Mouse (Mus musculus): ENCODE results near the gene Gm6904. TPM values are rescaled to one million over a fixed set of nuclear protein-coding genes. Genes with fewer than 3 reads are reported as not detected.

Gm6904 gene
- polyA plus RNA-seq, 1 experiment from 2014 or later = not detected

GRCm38 (mm10) chr14:59200711-59201603 is 59.1 kb downstream of the Gm6904 start, which contains the start of gene Rcbtb1:
Gene Rcbtb1 (plus strand): TSS chr14:59201209.
- Histone ChIP-seq H3K4me2 (ENCODE audit: low read length) (peak within 1 kb of the TSS; percentile 83), H3K36me3 (ENCODE audit: control insufficient read depth, insufficient read depth, low read length) (no peaks in the 10 kb centered on the region), H3K9me3 (ENCODE audit: control insufficient read depth, low read length) (no peaks in the 10 kb centered on the region), H3K27ac (ENCODE audit: low read depth) (peak within 1 kb of the TSS; percentile 92), H3K9ac (ENCODE audit: low read length) (peak within 1 kb of the TSS; percentile 76), H3K27me3 (replicated peaks; ENCODE audit: control insufficient read depth, insufficient read depth, low read length) (no peaks in the 10 kb centered on the region), H3K4me3 (ENCODE audit: low read depth, low read length) (peak within 1 kb of the TSS; percentile 57), H3K4me1 (replicated peaks; ENCODE audit: control insufficient read depth, insufficient read depth, low read length) (peaks cover 23% of the 10 kb centered on the region)
- DNase-seq (ENCODE audit: low spot score) = peak; percentile 94
- WGBS = under 1% methylated on average over 82 of the region's 96 CpGs
- peak; percentile 96 for ATAC-seq (replicated peaks; ENCODE audit: low FRiP score, low TSS enrichment, low read depth)

Other genes with a start within 250 kb of the Gm6904 start
- not detected in 2 replicates for gene 1700129C05Rik, start 117.3 kb downstream of the Gm6904 start, polyA plus RNA-seq (2014; fragmentation: Nextera tagmentation; extraction: Ambion mirVana)
- not detected in 2 replicates for gene Gm5142, start 81.5 kb downstream of the Gm6904 start, polyA plus RNA-seq (2014; fragmentation: Nextera tagmentation; extraction: Ambion mirVana)
- 69.3 and 76.2 TPM in 2 replicates for gene Rcbtb1, start 59.0 kb downstream of the Gm6904 start, polyA plus RNA-seq (2014; fragmentation: Nextera tagmentation; extraction: Ambion mirVana)
- 0.13 TPM in 1 of 2 replicates, not detected in the other for gene Phf11a, start 37.3 kb upstream of the Gm6904 start, polyA plus RNA-seq (2014; fragmentation: Nextera tagmentation; extraction: Ambion mirVana)
- gene Phf11b, start 81.1 kb upstream of the Gm6904 start, polyA plus RNA-seq (2014; fragmentation: Nextera tagmentation; extraction: Ambion mirVana) = 0.96 and 1.0 TPM in 2 replicates
- 2.4 and 3.1 TPM in 2 replicates for gene Phf11d, start 105.3 kb upstream of the Gm6904 start, polyA plus RNA-seq (2014; fragmentation: Nextera tagmentation; extraction: Ambion mirVana)
- 0.71 and 0.91 TPM in 2 replicates for gene Phf11c, start 135.2 kb upstream of the Gm6904 start, polyA plus RNA-seq (2014; fragmentation: Nextera tagmentation; extraction: Ambion mirVana)
- gene Setdb2, start 180.7 kb upstream of the Gm6904 start, polyA plus RNA-seq (2014; fragmentation: Nextera tagmentation; extraction: Ambion mirVana) = 8.4 and 11.1 TPM in 2 replicates
- 36.2 and 39.7 TPM in 2 replicates for gene Cab39l, start 180.8 kb upstream of the Gm6904 start, polyA plus RNA-seq (2014; fragmentation: Nextera tagmentation; extraction: Ambion mirVana)

Data from intestine, embryonic 14.5 days (tissue).